Mouse (Mus musculus) monocyte, adult 5-6 weeks (primary cell): ENCODE data around the gene Smagp. TPM values are rescaled to one million over a fixed set of nuclear protein-coding genes. Genes with fewer than 3 reads are reported as not detected.
"Not testable (repeated sequence)": the region's sequence is repeated elsewhere in the genome, so short reads cannot be mapped to it uniquely, and the experiment has no call there.

ENCODE experiments used
- ATAC-seq: fragments of 153-309, 156-312 bp; replicated peaks from 2 replicates; pipeline ENCODE4 v1.8.0; 2017; ENCODE audit warnings: mild to moderate bottlenecking; ENCODE audit not compliant: low TSS enrichment, insufficient number of reproducible peaks, severe bottlenecking, poor library complexity, low FRiP score
- total RNA-seq: library from RNA; stranded (forward); fragments of 200-1000, 200-491, 200-594 nt; gene quantifications from 3 replicates; pipeline ENCODE4 v1.2.3, GENCODE M21; 2017

Gene Smagp
- total RNA-seq, 1 experiment from 2014 or later = 17.2 TPM

DNA sequence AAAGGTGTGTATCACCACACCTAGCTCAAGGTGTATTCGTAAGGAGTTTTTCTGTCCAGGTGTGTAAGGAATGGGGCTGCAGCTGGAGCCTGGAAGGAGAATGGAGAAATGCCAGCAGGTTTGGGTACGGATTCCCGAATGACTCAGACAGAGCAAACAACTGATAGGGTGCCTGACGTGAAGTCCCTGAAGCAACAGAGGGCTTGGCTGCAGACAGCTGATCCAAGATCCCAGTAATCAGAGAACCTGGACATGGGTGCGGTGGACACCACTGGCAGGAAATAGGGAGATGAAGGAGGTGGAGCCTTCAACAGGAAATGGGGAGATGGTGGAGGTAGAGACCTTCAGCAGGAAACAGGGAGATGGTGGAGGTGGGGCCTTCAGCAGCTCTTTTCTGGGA lies 4.4 kb downstream of the Smagp start:
- no peak for ATAC-seq

GRCm38 (mm10) chr15:100631454-100632170 lies 5.1 kb downstream of the Smagp start:
- ATAC-seq = peak; percentile 74

DNA sequence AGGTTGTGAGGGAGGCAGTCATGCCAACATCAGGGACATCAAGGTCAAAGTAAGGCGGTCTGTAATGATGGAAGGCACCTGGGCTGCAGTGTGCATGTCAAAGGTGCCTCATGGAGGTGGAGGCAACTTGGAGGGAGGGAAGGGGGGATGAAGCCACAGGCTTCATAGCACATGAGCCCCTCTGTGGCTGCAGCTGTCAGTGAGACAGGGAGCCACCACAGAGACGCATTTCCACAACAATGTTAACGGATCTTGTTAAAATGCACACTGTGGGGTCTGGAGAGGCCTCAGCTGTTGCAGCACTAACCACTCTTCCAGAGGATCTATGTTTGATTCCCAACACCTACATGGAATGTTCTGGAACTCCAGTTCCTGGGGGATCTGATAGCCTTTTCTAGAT lies 6.6 kb downstream of the Smagp start:
- ATAC-seq = no peak

GRCm38 (mm10) chr15:100628797-100629196 lies 7.9 kb downstream of the Smagp start:
- no peak for ATAC-seq

- ATAC-seq = no peak
These were observed 8.9 kb downstream of the Smagp start for GRCm38 (mm10) chr15:100627774-100628370.

DNA sequence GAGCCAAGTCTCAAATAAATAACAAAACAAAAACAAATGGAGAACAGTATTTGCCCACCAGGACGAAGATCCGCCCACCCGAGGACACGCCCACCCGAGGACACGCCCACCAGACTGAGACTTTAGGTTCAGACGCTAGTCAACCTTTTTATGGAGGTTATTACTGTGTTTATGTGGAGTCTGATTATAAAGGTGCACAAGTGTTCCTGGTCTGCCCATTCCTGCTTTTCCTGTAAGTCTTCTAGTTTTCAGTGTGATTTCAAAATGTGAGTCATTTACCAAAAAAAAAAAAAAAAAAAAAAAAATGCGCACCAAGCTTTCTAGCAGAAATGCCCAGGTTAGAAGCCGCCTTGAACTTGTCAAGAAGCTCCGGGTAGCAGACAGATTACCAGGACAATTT lies 9.5 kb downstream of the Smagp start:
- no peak for ATAC-seq

GRCm38 (mm10) chr15:100624435-100624834 lies 12.3 kb downstream of the Smagp start:
- no peak for ATAC-seq

DNA sequence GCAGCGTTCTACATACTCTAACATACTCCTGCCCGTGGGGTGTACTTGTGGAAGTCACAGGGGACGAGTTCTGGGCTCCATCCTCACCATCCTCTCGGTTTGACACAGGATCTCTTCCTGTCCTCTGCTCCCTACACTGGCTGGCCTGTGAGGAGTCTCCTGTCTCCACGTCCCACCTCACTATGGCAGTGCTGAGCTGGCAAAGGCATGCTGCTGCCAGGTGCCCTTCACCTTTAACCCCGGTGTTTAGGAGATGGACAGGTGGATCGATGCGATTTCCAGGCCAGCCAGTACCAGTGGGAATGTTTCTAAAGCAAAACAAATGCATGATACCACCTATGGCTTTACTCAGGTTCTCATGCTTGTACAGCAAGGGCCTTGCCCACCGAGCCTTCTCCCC lies 13.0 kb downstream of the Smagp start:
- ATAC-seq = no peak

DNA sequence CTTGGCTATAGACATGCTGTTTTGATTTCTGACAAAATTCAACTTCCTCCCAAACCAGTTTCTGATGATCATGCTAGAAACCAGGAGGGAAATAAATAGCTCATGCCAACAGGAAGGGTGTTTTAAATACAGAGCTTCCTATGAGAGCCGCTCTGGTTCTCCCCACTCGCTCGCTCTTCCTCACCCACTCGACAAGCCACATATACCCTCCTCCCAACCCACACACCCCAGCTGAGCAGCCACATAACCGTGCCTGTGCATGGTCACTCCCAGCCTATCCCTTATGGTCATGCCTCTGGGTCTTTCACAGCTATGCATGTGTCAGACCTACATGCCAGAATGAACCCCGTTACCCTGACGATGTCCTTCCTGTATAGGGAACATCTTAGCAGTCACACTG lies 14.6 kb downstream of the Smagp start:
- peak; percentile 33; the same call in 1 of the 2 replicates for ATAC-seq

GRCm38 (mm10) chr15:100621671-100622070 lies 15.1 kb downstream of the Smagp start:
- 0 out of 2 replicates have a peak, but pooled peaks have one; percentile 6 for ATAC-seq

- no peak for ATAC-seq
These were observed 17.5 kb downstream of the Smagp start for GRCm38 (mm10) chr15:100619200-100619599.

GRCm38 (mm10) chr15:100616221-100616620 lies 20.5 kb downstream of the Smagp start:
- no peak for ATAC-seq

GRCm38 (mm10) chr15:100615825-100616220 lies 20.9 kb downstream of the Smagp start:
- ATAC-seq = peak; percentile 24; the same call in 1 of the 2 replicates

- ATAC-seq = peak; percentile 66
These were observed 21.5 kb downstream of the Smagp start, which contains the start of gene Dazap2 for GRCm38 (mm10) chr15:100614996-100615824. Gene Dazap2 (plus strand): TSS chr15:100615349.

- ATAC-seq = peak; percentile 3; the same call in 1 of the 2 replicates
These were observed 22.3 kb downstream of the Smagp start for GRCm38 (mm10) chr15:100614218-100614995.

GRCm38 (mm10) chr15:100613584-100613983 lies 23.2 kb downstream of the Smagp start:
- ATAC-seq = peak; percentile 44

- ATAC-seq = no peak
These were observed 24.3 kb downstream of the Smagp start for GRCm38 (mm10) chr15:100612432-100612831.

- ATAC-seq = no peak
These were observed 24.8 kb downstream of the Smagp start for GRCm38 (mm10) chr15:100611951-100612350.

GRCm38 (mm10) chr15:100606677-100607076 lies 30.1 kb downstream of the Smagp start:
- ATAC-seq = not testable (repeated sequence)
